Mouse (Mus musculus): ENCODE measurements around the gene Erlin1.
A peak's percentile ranks its signal among the peaks of the same experiment; 100 is the strongest.

Erlin1 gene

DNA sequence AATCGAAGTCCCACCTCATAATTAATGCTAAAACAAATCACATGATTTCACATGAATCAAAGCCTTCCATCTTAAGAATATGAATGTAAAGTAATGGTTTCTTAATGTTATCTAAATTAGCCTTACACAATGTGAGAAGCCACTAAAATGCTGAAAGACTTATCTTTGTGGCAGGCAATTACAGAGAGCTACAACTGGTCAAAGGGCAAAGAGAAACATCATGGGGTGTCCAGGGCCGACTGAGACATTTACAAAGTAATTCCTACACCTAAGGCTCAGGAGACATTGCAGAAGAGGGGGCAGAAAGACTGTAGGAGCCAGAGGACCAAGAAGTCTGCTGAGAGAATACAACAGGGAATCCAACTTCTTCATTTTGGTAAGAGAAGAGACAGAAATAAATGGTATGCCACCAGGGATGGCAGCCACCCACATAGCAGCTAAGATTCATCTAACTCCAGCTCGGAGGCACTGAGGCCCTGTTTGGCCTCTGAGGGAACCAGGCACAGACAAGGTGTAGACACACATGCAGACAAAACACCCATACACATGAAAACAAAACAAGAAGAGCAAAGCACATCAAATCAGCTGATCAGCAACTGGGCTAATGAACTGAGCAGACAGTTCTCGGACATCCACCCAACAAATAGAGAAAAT, 14.3 kb downstream of the Erlin1 start:
- DNase-seq: no peak

- no peak for DNase-seq
These were observed 19.2 kb downstream of the Erlin1 start for GRCm38 (mm10) chr19:44050388-44050787.

GRCm38 (mm10) chr19:44049282-44049681, 20.3 kb downstream of the Erlin1 start:
- no peak for DNase-seq

GRCm38 (mm10) chr19:44045847-44046246, 23.7 kb downstream of the Erlin1 start:
- DNase-seq: no peak

- no peak for DNase-seq
These were observed 27.5 kb downstream of the Erlin1 start for GRCm38 (mm10) chr19:44042121-44042520.

GRCm38 (mm10) chr19:44033396-44033795, 36.2 kb downstream of the Erlin1 start:
- DNase-seq: no peak

DNA sequence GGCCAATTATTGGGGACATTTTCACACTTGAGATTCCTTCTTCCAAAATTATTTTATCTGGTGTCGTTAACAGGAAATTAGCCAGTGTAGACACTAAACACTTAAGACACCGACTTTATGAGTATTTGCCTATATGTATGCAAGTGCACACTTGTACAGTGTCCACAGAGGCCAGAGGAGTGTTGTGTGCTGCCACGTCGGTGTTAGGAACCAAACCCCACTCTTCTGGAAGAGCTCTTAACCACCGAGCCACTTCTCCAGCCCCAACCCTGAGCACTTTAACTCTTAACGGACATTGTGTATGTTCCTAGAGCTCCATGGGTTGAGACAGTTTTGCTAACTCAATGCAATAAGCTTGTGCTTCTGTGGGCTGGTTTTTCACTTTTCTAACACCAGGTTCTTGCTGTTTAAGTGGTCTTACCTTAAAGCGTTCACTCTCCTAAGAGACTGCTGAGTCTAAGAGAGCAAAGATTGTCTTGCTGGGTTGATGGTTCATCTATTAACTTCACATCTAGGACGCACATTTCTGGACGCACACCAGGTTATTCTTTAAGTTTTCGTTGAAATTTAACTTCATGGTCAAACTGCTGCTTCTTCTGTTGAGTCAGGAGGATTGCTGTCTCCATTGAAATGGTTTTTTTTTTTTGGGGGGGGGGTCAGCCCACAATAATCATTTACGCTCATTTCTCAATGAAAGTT, 37.4 kb downstream of the Erlin1 start:
- DNase-seq: no peak

- no peak for DNase-seq
These were observed 39.6 kb downstream of the Erlin1 start for GRCm38 (mm10) chr19:44030024-44030423.

GRCm38 (mm10) chr19:44028972-44029371, 40.6 kb downstream of the Erlin1 start, which contains the start of gene Cyp2c23:
Cyp2c23 (minus strand) TSS chr19:44029208.
- DNase-seq: no peak

- no peak for DNase-seq
These were observed 42.5 kb downstream of the Erlin1 start for GRCm38 (mm10) chr19:44026956-44027530.

DNA sequence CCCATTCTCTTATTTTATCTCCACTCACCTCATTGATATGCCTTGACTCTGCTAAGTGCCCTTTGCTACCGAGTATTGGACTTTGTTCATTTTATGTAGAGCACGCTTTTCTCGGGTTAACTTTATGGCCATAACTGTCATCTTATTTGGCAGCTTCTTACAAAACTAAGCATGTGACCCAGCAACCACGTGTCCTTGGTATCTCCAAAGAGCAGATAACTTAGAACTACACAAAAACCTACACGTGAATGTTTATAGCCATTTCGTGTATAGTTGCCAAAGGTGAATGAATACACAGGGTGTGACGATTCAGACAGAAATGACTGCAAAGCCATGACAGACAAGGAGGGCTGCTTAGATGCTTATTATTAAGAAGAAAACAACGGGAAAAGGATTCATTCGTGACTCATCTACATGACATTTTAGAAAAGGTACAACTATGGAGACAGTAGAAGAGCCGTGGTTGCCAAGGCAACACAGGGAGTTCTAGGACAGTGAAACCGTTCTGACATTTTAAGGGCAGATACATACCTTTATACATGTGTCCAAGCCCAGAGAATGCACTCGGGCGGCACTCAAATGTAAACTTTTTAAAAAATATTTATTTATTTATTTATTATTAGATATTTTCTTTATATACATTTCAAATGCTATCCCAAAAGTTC, 44.5 kb downstream of the Erlin1 start:
- DNase-seq: no peak

DNA sequence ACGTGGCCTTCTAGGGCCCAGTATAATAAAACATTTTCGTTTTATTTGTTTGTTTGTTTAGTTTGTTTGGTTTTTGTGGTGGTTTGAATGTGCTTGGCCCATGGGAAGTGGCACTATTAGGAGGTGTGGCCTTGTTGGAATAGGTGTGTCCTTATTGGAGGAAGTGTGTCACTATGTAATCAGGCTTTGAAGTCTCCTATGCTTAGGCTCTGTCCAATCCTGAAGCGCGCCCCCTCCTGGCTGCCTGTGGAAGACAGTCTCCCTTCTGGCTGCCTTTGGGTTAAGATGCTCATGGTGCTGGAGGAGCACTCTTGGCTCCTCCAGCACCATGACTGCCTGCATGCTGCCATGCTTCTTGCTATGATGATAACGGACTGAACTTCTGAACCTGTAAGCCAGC, 46.5 kb downstream of the Erlin1 start:
- peak in 1 of 2 experiments; percentile 9 for DNase-seq

- no peak for DNase-seq
These were observed 48.1 kb downstream of the Erlin1 start for GRCm38 (mm10) chr19:44021502-44021901.

GRCm38 (mm10) chr19:44019739-44020138, 49.8 kb downstream of the Erlin1 start:
- no peak for DNase-seq

- no peak for DNase-seq
These were observed 55.7 kb downstream of the Erlin1 start for GRCm38 (mm10) chr19:44013862-44014261.

GRCm38 (mm10) chr19:44008784-44009183, 60.8 kb downstream of the Erlin1 start:
- no peak for DNase-seq

- DNase-seq: no peak
These were observed 62.4 kb downstream of the Erlin1 start for GRCm38 (mm10) chr19:44007186-44007585.

- no peak for DNase-seq
These were observed 64.6 kb downstream of the Erlin1 start for GRCm38 (mm10) chr19:44005025-44005424.

DNA sequence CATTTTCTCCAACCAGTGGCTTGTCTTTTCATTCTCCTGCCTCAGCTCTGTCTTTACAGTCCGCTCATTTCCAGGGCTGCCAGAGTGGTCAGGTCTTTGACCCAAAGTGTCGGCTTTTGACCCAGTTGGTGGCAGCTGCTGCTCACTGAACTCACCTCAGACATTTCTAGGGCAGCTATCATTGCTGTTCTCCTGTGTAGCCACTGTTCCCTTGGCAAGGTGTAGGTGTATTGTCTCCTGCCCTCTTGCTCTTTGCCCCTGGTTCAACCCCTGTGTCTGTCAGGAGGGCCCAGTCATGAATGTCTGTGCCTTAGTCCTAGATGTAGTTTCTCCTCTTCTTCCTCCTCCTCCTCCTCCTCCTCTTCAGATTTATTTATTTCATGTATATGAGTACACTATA, 65.3 kb downstream of the Erlin1 start:
- no peak for DNase-seq

- no peak for DNase-seq
These were observed 68.9 kb downstream of the Erlin1 start for GRCm38 (mm10) chr19:44000720-44001119.

DNA sequence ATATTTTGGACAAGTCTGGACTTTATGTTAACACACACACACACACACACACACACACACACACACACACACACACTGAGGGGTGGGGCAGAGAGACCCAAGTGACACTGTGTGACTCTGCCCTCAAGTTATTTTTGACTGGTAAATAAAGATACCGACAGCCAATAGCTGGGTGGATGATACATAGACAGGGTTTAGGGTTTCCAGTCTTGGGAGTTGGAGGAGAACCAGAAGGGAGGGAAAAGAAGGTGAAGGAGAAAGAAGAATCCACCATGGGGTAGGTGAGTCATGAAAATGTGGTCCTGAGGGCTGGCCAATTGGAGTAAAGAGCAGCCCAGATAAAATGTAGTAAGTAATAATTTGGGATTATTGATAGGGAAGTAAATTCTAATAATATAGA, 69.5 kb downstream of the Erlin1 start:
- DNase-seq: no peak

DNA sequence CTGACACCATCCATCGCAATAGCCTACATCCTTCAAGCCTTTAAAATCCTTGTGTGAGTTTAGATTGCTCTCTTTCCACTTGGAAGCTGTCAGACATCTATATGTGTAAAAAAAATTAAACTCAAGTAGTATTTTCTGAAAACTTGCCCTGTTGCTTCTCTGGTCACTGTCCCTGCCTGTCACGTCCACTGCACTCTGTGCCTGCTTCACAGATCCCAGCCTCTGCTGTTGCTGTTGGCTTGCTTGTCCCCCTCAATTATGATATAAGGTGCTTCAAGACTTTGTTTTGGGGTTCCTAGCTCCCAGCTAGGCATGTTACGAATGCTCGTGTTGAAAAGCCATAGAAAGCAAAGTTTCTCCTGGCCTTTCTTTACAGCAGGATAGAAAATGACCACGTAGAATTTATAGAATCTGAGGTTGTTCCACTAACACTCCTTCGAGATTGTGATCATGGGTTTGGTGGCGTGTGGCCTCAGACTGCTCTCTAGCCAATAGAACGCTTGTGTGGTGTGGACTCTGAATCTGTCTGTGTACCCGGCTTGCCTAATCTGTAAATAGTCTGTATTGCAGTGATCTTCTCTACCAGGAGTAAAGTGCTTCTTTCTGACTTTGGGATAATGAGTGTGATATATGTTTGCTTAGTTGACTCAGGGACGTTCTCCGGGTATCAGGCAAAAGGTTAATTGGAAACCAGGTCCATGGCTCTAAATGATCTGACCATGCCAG, 70.6 kb downstream of the Erlin1 start:
- no peak for DNase-seq

DNA sequence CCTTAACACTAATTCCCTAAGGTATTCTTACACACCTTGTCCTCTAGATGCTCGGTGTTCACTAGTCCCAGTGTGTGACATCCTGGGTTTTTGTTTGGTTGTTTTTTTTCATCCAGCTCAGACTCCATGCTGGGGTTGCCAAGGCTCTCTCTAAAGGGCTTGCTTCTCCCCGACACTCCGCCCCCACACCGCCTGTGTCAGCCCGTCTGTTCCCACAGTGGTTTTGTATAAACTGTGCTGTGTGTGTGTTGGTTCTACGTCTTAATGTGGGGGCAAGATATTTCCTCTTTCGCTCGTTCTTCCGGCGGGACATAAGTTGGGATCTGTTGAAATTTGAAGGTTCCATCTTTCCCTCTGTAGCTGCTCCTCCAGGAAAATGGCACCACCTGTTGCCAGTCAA, 71.5 kb downstream of the Erlin1 start:
- no peak for DNase-seq

Data from cerebellum, postnatal 25 days (tissue).